Mouse (Mus musculus) hindbrain, postnatal 0 days (tissue): Measurements from ENCODE around the gene Tmem132c. TPM values are rescaled to one million over a fixed set of nuclear protein-coding genes. Genes with fewer than 3 reads are reported as not detected.

Source experiments
- ATAC-seq: fragments of 200-750 bp; cut with Nextera tagmentation; 2 replicates; pipeline ENCODE4 v1.8.0; 2017; ENCODE audit warnings: mild to moderate bottlenecking, moderate TSS enrichment, moderate library complexity
- DNase-seq: peaks from one replicate; pipeline ENCODE4 v3.0.0-alpha.2; 2015; ENCODE audit warnings: low spot score
- H3K27ac ChIP-seq: fragments of 300-500 bp; sonication (generic); 2 replicates; pipeline ENCODE4 v1.5.1; 2014; ENCODE audit warnings: mild to moderate bottlenecking
- H3K27me3 ChIP-seq: fragments of 300-500 bp; sonication (generic); 2 replicates; pipeline ENCODE4 v1.6.1; 2014; ENCODE audit warnings: low read length, mixed read lengths; ENCODE audit not compliant: insufficient read depth
- H3K36me3 ChIP-seq: fragments of 300-500 bp; sonication (generic); 2 replicates; pipeline ENCODE4 v1.6.1; 2014; ENCODE audit warnings: low read length, mixed read lengths; ENCODE audit not compliant: insufficient read depth
- H3K4me1 ChIP-seq: fragments of 300-500 bp; sonication (generic); 2 replicates; pipeline ENCODE4 v1.6.1; 2014; ENCODE audit warnings: antibody characterized with exemption, low read length, mixed read lengths; ENCODE audit not compliant: insufficient read depth
- H3K4me2 ChIP-seq: fragments of 300-500 bp; sonication (generic); 2 replicates; pipeline ENCODE4 v1.6.1; 2014; ENCODE audit warnings: low read depth, mild to moderate bottlenecking, low read length, moderate library complexity, mixed read lengths
- H3K4me3 ChIP-seq: fragments of 300-500 bp; sonication (generic); 2 replicates; pipeline ENCODE4 v1.5.1; 2014; ENCODE audit warnings: low read length
- H3K9ac ChIP-seq: fragments of 300-500 bp; sonication (generic); replicated peaks from 2 replicates; pipeline ENCODE4 v1.6.1; 2014; ENCODE audit warnings: mild to moderate bottlenecking, low read length, moderate library complexity, mixed read lengths
- H3K9me3 ChIP-seq: fragments of 300-500 bp; sonication (generic); 2 replicates; pipeline ENCODE4 v1.6.1; 2016; ENCODE audit warnings: low read length, mixed read lengths
- CTCF ChIP-seq: IDR thresholded peaks from 2 replicates; pipeline ENCODE4 v1.5.1; 2016; ENCODE audit warnings: antibody characterized with exemption, control low read depth, low read depth
- WGBS: fragments of 180-500 bp; shearing (Covaris S2); extraction: QIAGEN DNeasy Blood & Tissue Kit; methylation state at CpG from one replicate; pipeline ENCODE4 v1.1.7; 2014; 5-methylcytosine and 5-hydroxymethylcytosine counted together
- polyA plus RNA-seq: library from polyadenylated mRNA; unstranded; fragments of >200 nt; fragmentation: Nextera tagmentation; extraction: Ambion mirVana; gene quantifications from 2 replicates; pipeline ENCODE4 v1.2.1, GENCODE M21; 2015
- total RNA-seq: library from RNA; depleted of rRNA; stranded (reverse); fragments of >200 nt; gene quantifications from 2 replicates; pipeline ENCODE4 v1.2.3, GENCODE M21; 2014

The Tmem132c gene
- total and polyA plus RNA-seq, 2 experiments from 2014 or later: 12.9 to 46.0 TPM

GRCm38 (mm10) chr5:127548136-127548535, 306.5 kb downstream of the Tmem132c start:
- no peak for TF ChIP-seq CTCF
- no peak overlapping the region for H3K27ac ChIP-seq
- no peak overlapping the region for H3K4me3 ChIP-seq
- no peak overlapping the region for H3K4me2 ChIP-seq
- no peak overlapping the region for H3K9ac ChIP-seq
- no peaks in the 10 kb centered on the region for H3K27me3 ChIP-seq
- H3K9me3 ChIP-seq: no peaks in the 10 kb centered on the region
- no peaks in the 10 kb centered on the region for H3K36me3 ChIP-seq
- WGBS: 63% methylated on average over 2 of the region's 2 CpGs
- ATAC-seq (0 out of 2 replicates have a peak, but pooled peaks have one; percentile 21), DNase-seq (peak; percentile 39)
- 0 out of 2 replicates have a peak, but pooled peaks cover 4% of the 10 kb centered on the region for H3K4me1 ChIP-seq

GRCm38 (mm10) chr5:127561086-127561485, 319.5 kb downstream of the Tmem132c start:
- no peak overlapping the region for H3K27ac ChIP-seq
- no peaks in the 10 kb centered on the region for H3K36me3 ChIP-seq
- H3K9me3 ChIP-seq: no peaks in the 10 kb centered on the region
- TF ChIP-seq CTCF: no peak
- DNase-seq (no peak), ATAC-seq (no peak)
- H3K9ac ChIP-seq: no peak overlapping the region
- 81% methylated on average over 3 of the region's 3 CpGs for WGBS
- H3K27me3 ChIP-seq: no peaks in the 10 kb centered on the region
- no peaks in the 10 kb centered on the region for H3K4me1 ChIP-seq
- H3K4me3 ChIP-seq: no peak overlapping the region
- H3K4me2 ChIP-seq: no peak overlapping the region

- no peak overlapping the region for H3K9ac ChIP-seq
- H3K27ac ChIP-seq: no peak overlapping the region
- no peak overlapping the region for H3K4me2 ChIP-seq
- DNase-seq (no peak), ATAC-seq (no peak)
- no peak overlapping the region for H3K4me3 ChIP-seq
- H3K9me3 ChIP-seq: no peaks in the 10 kb centered on the region
- no peaks in the 10 kb centered on the region for H3K36me3 ChIP-seq
- TF ChIP-seq CTCF: no peak
- no peaks in the 10 kb centered on the region for H3K4me1 ChIP-seq
- no peaks in the 10 kb centered on the region for H3K27me3 ChIP-seq
- WGBS: 57% methylated on average over 6 of the region's 6 CpGs
Measured at GRCm38 (mm10) chr5:127567165-127567741, 325.6 kb downstream of the Tmem132c start.

GRCm38 (mm10) chr5:127577419-127577818, 335.8 kb downstream of the Tmem132c start:
- Histone ChIP-seq H3K4me2 (no peak overlapping the region), H3K4me1 (no peaks in the 10 kb centered on the region), H3K27me3 (no peaks in the 10 kb centered on the region), H3K9ac (no peak overlapping the region), H3K4me3 (no peak overlapping the region), H3K27ac (no peak overlapping the region), H3K36me3 (no peaks in the 10 kb centered on the region), H3K9me3 (no peaks in the 10 kb centered on the region)
- peak; percentile 37 for DNase-seq
- TF ChIP-seq CTCF: peak; percentile 67
- ATAC-seq: no peak
- 55% methylated on average over 8 of the region's 8 CpGs for WGBS

GRCm38 (mm10) chr5:127583658-127584057, 342.1 kb downstream of the Tmem132c start:
- TF ChIP-seq CTCF: peak; percentile 50
- WGBS: 86% methylated on average over 8 of the region's 8 CpGs
- DNase-seq: peak; percentile 20
- Histone ChIP-seq H3K9ac (no peak overlapping the region), H3K27ac (no peak overlapping the region), H3K4me3 (no peak overlapping the region), H3K36me3 (no peaks in the 10 kb centered on the region), H3K4me2 (no peak overlapping the region), H3K4me1 (no peaks in the 10 kb centered on the region), H3K27me3 (no peaks in the 10 kb centered on the region), H3K9me3 (no peaks in the 10 kb centered on the region)
- no peak for ATAC-seq

- peak; percentile 45 for TF ChIP-seq CTCF
- DNase-seq: peak; percentile 34
- ATAC-seq: no peak
Measured at GRCm38 (mm10) chr5:127587854-127588253, 346.2 kb downstream of the Tmem132c start.

GRCm38 (mm10) chr5:127592406-127592805, 350.8 kb downstream of the Tmem132c start:
- Histone ChIP-seq H3K36me3 (peaks cover 41% of the 10 kb centered on the region), H3K9me3 (no peaks in the 10 kb centered on the region), H3K4me1 (no peaks in the 10 kb centered on the region), H3K4me2 (no peak overlapping the region), H3K27me3 (no peaks in the 10 kb centered on the region), H3K4me3 (no peak overlapping the region), H3K27ac (no peak overlapping the region), H3K9ac (no peak overlapping the region)
- DNase-seq (no peak), ATAC-seq (no peak)
- no peak for TF ChIP-seq CTCF
- 68% methylated on average over 5 of the region's 5 CpGs for WGBS

More at GRCm38 (mm10) chr5:127587854-127588253, 346.2 kb downstream of the Tmem132c start:
- Histone ChIP-seq H3K4me2 (no peak overlapping the region), H3K9me3 (no peaks in the 10 kb centered on the region), H3K36me3 (0 out of 2 replicates have a peak, but pooled peaks cover 6% of the 10 kb centered on the region), H3K9ac (no peak overlapping the region), H3K4me3 (no peak overlapping the region), H3K27ac (no peak overlapping the region), H3K4me1 (no peaks in the 10 kb centered on the region), H3K27me3 (no peaks in the 10 kb centered on the region)
- 63% methylated on average over 6 of the region's 6 CpGs for WGBS
